Mouse (Mus musculus) hindbrain, embryonic 15.5 days (tissue): ENCODE results near the gene Flywch2. TPM values are rescaled to one million over a fixed set of nuclear protein-coding genes. Genes with fewer than 3 reads are reported as not detected.

Experiments
- ATAC-seq: fragments of 200-750 bp; cut with Nextera tagmentation; 2 replicates; pipeline ENCODE4 v1.8.0; 2017; ENCODE audit warnings: low read depth, moderate number of reproducible peaks, moderate TSS enrichment; ENCODE audit not compliant: low FRiP score
- H3K27ac ChIP-seq: fragments of 300-500 bp; sonication (generic); replicated peaks from 2 replicates; pipeline ENCODE4 v1.5.1; 2015; ENCODE audit warnings: mild to moderate bottlenecking, inconsistent platforms
- H3K27me3 ChIP-seq: fragments of 300-500 bp; sonication (generic); 2 replicates; pipeline ENCODE4 v1.6.1; 2015; ENCODE audit warnings: control low read depth, inconsistent platforms
- H3K36me3 ChIP-seq: fragments of 300-500 bp; sonication (generic); 2 replicates; pipeline ENCODE4 v1.6.1; 2015; ENCODE audit warnings: control low read depth, inconsistent platforms
- H3K4me1 ChIP-seq: fragments of 300-500 bp; sonication (generic); replicated peaks from 2 replicates; pipeline ENCODE4 v1.6.1; 2015; ENCODE audit warnings: control low read depth, inconsistent platforms
- H3K4me2 ChIP-seq: fragments of 300-500 bp; sonication (generic); 2 replicates; pipeline ENCODE4 v1.6.1; 2015; ENCODE audit warnings: moderate library complexity, mild to moderate bottlenecking, inconsistent platforms
- H3K4me3 ChIP-seq: fragments of 300-500 bp; sonication (generic); 2 replicates; pipeline ENCODE4 v1.5.1; 2015; ENCODE audit warnings: mild to moderate bottlenecking, inconsistent platforms
- H3K9ac ChIP-seq: fragments of 300-500 bp; sonication (generic); 2 replicates; pipeline ENCODE4 v1.6.1; 2015; ENCODE audit warnings: inconsistent platforms
- H3K9me3 ChIP-seq: fragments of 300-500 bp; sonication (generic); 2 replicates; pipeline ENCODE4 v1.6.1; 2016; ENCODE audit warnings: control low read depth, inconsistent platforms
- WGBS: fragments of 180-500 bp; shearing (Covaris S2); methylation state at CpG from one replicate; pipeline ENCODE4 v1.1.7; 2015; 5-methylcytosine and 5-hydroxymethylcytosine counted together
- polyA plus RNA-seq: library from polyadenylated mRNA; unstranded; fragments of >200 nt; fragmentation: Nextera tagmentation; extraction: Ambion mirVana; gene quantifications from 2 replicates; pipeline ENCODE4 v1.2.1, GENCODE M21; 2015

Gene Flywch2
- polyA plus RNA-seq: 79.4 and 83.9 TPM in 2 replicates

GRCm38 (mm10) chr17:23785561-23786471 is at the start of gene Flywch2:
Flywch2 (minus strand) TSS chr17:23786081.
- H3K27ac ChIP-seq: peak within 1 kb of the TSS; percentile 95
- peak; percentile 93 for ATAC-seq
- H3K4me2 ChIP-seq: peak within 1 kb of the TSS; percentile 75
- H3K4me3 ChIP-seq: peak within 1 kb of the TSS; percentile 77
- H3K36me3 ChIP-seq: no peaks in the 10 kb centered on the region
- H3K4me1 ChIP-seq: peaks cover 25% of the 10 kb centered on the region
- no peaks in the 10 kb centered on the region for H3K9me3 ChIP-seq
- 2% methylated on average over 43 of the region's 43 CpGs for WGBS
- H3K27me3 ChIP-seq: no peaks in the 10 kb centered on the region
- H3K9ac ChIP-seq: peak within 1 kb of the TSS; percentile 82

GRCm38 (mm10) chr17:23831201-23831600 is 45.3 kb upstream of the Flywch2 start:
- ATAC-seq: no peak
- H3K9ac ChIP-seq: no peak overlapping the region
- H3K36me3 ChIP-seq: peaks cover 10% of the 10 kb centered on the region
- WGBS: 97% methylated on average over 1 of the region's 1 CpGs
- no peak overlapping the region for H3K27ac ChIP-seq
- H3K4me1 ChIP-seq: peaks cover 25% of the 10 kb centered on the region
- H3K4me3 ChIP-seq: no peak overlapping the region
- H3K4me2 ChIP-seq: no peak overlapping the region
- H3K9me3 ChIP-seq: no peaks in the 10 kb centered on the region
- peaks cover 14% of the 10 kb centered on the region; the same call in 1 of the 2 replicates for H3K27me3 ChIP-seq

GRCm38 (mm10) chr17:23829064-23829619 is 43.3 kb upstream of the Flywch2 start, which contains the start of gene Elob:
Elob (minus strand) TSS chr17:23829136.
- peaks cover 13% of the 10 kb centered on the region; the same call in 1 of the 2 replicates for H3K27me3 ChIP-seq
- H3K4me2 ChIP-seq: peak within 1 kb of the TSS; percentile 80
- under 1% methylated on average over 27 of the region's 42 CpGs for WGBS
- ATAC-seq: peak; percentile 95
- H3K4me3 ChIP-seq: peak within 1 kb of the TSS; percentile 67
- H3K9ac ChIP-seq: peak within 1 kb of the TSS; percentile 89
- peaks cover 25% of the 10 kb centered on the region for H3K4me1 ChIP-seq
- H3K9me3 ChIP-seq: no peaks in the 10 kb centered on the region
- H3K36me3 ChIP-seq: peaks cover 30% of the 10 kb centered on the region
- H3K27ac ChIP-seq: peak within 1 kb of the TSS; percentile 96

GRCm38 (mm10) chr17:23828271-23829001 is 42.6 kb upstream of the Flywch2 start:
- Histone ChIP-seq H3K9ac (peak overlapping the region; percentile 89), H3K4me3 (peak overlapping the region; percentile 67), H3K36me3 (peaks cover 37% of the 10 kb centered on the region), H3K4me1 (peaks cover 25% of the 10 kb centered on the region), H3K9me3 (no peaks in the 10 kb centered on the region), H3K27ac (peak overlapping the region; percentile 96), H3K4me2 (peak overlapping the region; percentile 80), H3K27me3 (peaks cover 6% of the 10 kb centered on the region; the same call in 1 of the 2 replicates)
- peak; percentile 80 for ATAC-seq
- under 1% methylated on average over 47 of the region's 47 CpGs for WGBS

- Histone ChIP-seq H3K4me2 (no peak overlapping the region), H3K27ac (no peak overlapping the region), H3K9me3 (no peaks in the 10 kb centered on the region), H3K4me1 (peaks cover 25% of the 10 kb centered on the region), H3K36me3 (peaks cover 62% of the 10 kb centered on the region), H3K4me3 (no peak overlapping the region), H3K9ac (no peak overlapping the region), H3K27me3 (no peaks in the 10 kb centered on the region)
- WGBS: 87% methylated on average over 4 of the region's 4 CpGs
- no peak for ATAC-seq
Measured at GRCm38 (mm10) chr17:23825591-23825990, 39.7 kb upstream of the Flywch2 start.

- Histone ChIP-seq H3K9me3 (peaks cover 12% of the 10 kb centered on the region), H3K4me1 (peaks cover 19% of the 10 kb centered on the region), H3K4me3 (no peak overlapping the region), H3K4me2 (no peak overlapping the region), H3K9ac (no peak overlapping the region), H3K36me3 (peaks cover 81% of the 10 kb centered on the region), H3K27ac (no peak overlapping the region), H3K27me3 (no peaks in the 10 kb centered on the region)
- 0 out of 2 replicates have a peak, but pooled peaks have one; percentile 39 for ATAC-seq
- WGBS: 87% methylated on average over 12 of the region's 12 CpGs
Measured at GRCm38 (mm10) chr17:23823614-23824013, 37.7 kb upstream of the Flywch2 start.

- H3K27me3 ChIP-seq: no peaks in the 10 kb centered on the region
- H3K9ac ChIP-seq: no peak overlapping the region
- H3K9me3 ChIP-seq: peaks cover 13% of the 10 kb centered on the region
- no peak overlapping the region for H3K4me3 ChIP-seq
- H3K4me1 ChIP-seq: peaks cover 17% of the 10 kb centered on the region
- H3K27ac ChIP-seq: no peak overlapping the region
- H3K36me3 ChIP-seq: peaks cover 87% of the 10 kb centered on the region
- no peak overlapping the region for H3K4me2 ChIP-seq
- WGBS: 86% methylated on average over 16 of the region's 16 CpGs
- ATAC-seq: peak; percentile 25; the same call in 1 of the 2 replicates
Measured at GRCm38 (mm10) chr17:23823018-23823417, 37.1 kb upstream of the Flywch2 start.

GRCm38 (mm10) chr17:23822094-23822493 is 36.2 kb upstream of the Flywch2 start:
- no peak overlapping the region for H3K4me2 ChIP-seq
- peaks cover 94% of the 10 kb centered on the region for H3K36me3 ChIP-seq
- no peak overlapping the region for H3K9ac ChIP-seq
- no peak overlapping the region for H3K4me3 ChIP-seq
- peaks cover 7% of the 10 kb centered on the region for H3K4me1 ChIP-seq
- H3K27ac ChIP-seq: no peak overlapping the region
- H3K27me3 ChIP-seq: no peaks in the 10 kb centered on the region
- ATAC-seq: no peak
- WGBS: 89% methylated on average over 6 of the region's 6 CpGs
- peaks cover 13% of the 10 kb centered on the region for H3K9me3 ChIP-seq

- H3K9ac ChIP-seq: no peak overlapping the region
Measured at GRCm38 (mm10) chr17:23820731-23821130, 34.9 kb upstream of the Flywch2 start.

GRCm38 (mm10) chr17:23819235-23819634 is 33.4 kb upstream of the Flywch2 start:
- Histone ChIP-seq H3K27me3 (no peaks in the 10 kb centered on the region), H3K36me3 (peaks cover 95% of the 10 kb centered on the region), H3K9ac (no peak overlapping the region), H3K4me3 (no peak overlapping the region), H3K27ac (no peak overlapping the region), H3K4me2 (no peak overlapping the region), H3K4me1 (no peaks in the 10 kb centered on the region), H3K9me3 (peaks cover 13% of the 10 kb centered on the region)
- WGBS: 98% methylated on average over 25 of the region's 25 CpGs
- ATAC-seq: no peak

More at GRCm38 (mm10) chr17:23820731-23821130, 34.9 kb upstream of the Flywch2 start:
- H3K36me3 ChIP-seq: peaks cover 95% of the 10 kb centered on the region
- H3K4me2 ChIP-seq: no peak overlapping the region
- H3K27me3 ChIP-seq: no peaks in the 10 kb centered on the region
- 96% methylated on average over 5 of the region's 5 CpGs for WGBS
- no peak for ATAC-seq
- H3K4me3 ChIP-seq: no peak overlapping the region
- H3K27ac ChIP-seq: no peak overlapping the region
- H3K9me3 ChIP-seq: peaks cover 13% of the 10 kb centered on the region
- H3K4me1 ChIP-seq: no peaks in the 10 kb centered on the region

- over 99% methylated on average over 8 of the region's 8 CpGs for WGBS
- no peak for ATAC-seq
- Histone ChIP-seq H3K27me3 (no peaks in the 10 kb centered on the region), H3K9me3 (peaks cover 13% of the 10 kb centered on the region), H3K9ac (no peak overlapping the region), H3K4me2 (no peak overlapping the region), H3K27ac (no peak overlapping the region), H3K4me1 (no peaks in the 10 kb centered on the region), H3K4me3 (no peak overlapping the region), H3K36me3 (peaks cover 95% of the 10 kb centered on the region)
Measured at GRCm38 (mm10) chr17:23818579-23818978, 32.7 kb upstream of the Flywch2 start.
